In the genomic region with DNA sequence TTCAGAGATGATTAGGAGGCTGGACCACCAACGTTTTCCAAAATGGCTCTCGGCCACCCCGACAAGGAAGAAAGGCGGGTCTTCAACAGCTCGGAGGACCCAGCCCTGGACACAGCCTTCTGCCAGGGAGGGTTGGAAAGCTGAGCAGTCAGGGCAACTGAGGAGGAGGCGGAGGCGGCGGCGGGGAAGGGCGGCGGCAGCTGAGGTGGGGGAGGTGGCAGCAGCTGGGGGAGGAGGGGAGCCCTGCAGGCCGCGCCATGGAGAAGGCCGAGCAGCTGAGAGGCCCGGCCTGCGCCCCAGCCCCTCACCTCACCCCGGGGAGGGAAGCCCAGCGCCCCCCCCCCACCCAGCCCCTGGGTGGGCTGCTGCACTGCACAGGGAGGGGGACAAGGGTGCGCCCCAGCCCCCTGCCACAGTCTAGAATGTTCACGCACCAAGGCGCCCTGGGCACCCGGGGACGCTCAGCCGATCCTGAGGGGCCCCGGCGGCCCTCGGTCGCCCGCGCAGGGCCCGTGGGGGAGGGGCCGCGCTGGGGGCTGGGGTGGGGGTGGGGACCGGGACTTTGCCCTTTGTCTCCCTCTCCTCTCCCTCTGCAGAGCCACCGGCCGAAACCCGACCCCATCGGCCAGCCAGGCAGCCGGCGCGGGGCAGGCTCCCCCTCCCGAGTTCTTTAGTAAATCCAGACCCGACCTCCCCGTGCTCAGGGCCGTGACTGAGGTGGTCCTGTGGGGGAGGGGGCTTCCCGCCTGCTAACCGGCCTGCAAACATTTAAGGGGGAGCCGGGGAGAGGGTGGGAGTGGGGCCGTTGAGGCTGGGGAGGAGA, we compare ENCODE assay signal across 7 mouse cellular contexts. TPM values are rescaled to one million over a fixed set of nuclear protein-coding genes. Genes with fewer than 3 reads are reported as not detected.
DNase-seq lines count a peak whose midpoint lies in the region; ATAC-seq and TF ChIP-seq lines count a peak whose summit lies in the region.

No protein-coding gene starts in this region.

- peak; percentile 59 for DNase-seq in lung, postnatal 0 days (ENCODE audit: low spot score)
- DNase-seq in lung, adult 18-20 months = no peak
- DNase-seq in mesoderm, embryonic 11.5 days (ENCODE audit: low read depth, low spot score) = peak; percentile 90
- DNase-seq in spleen, postnatal 10 days (ENCODE audit: low spot score in 2 of 2) = no peak
- DNase-seq in ovary, postnatal 14 days (ENCODE audit: low spot score) = no peak

- peak overlapping the region; percentile 93 for H3K4me2 ChIP-seq in lung, postnatal 0 days (replicated peaks; ENCODE audit: low read depth, low read length)
- H3K4me2 ChIP-seq in embryonic facial prominence, embryonic 15.5 days (replicated peaks) = peak overlapping the region; percentile 79
- H3K4me2 ChIP-seq in hindbrain, embryonic 13.5 days = peak overlapping the region; percentile 86

- no peaks in the 10 kb centered on the region for H3K36me3 ChIP-seq in lung, postnatal 0 days (ENCODE audit: insufficient read depth, low read length)
- peaks cover 5% of the 10 kb centered on the region; the same call in 1 of the 2 replicates for H3K36me3 ChIP-seq in embryonic facial prominence, embryonic 15.5 days
- H3K36me3 ChIP-seq in hindbrain, embryonic 13.5 days = peaks cover 5% of the 10 kb centered on the region; the same call in 1 of the 2 replicates

- H3K27ac ChIP-seq in lung, postnatal 0 days (ENCODE audit: low read length) = peak overlapping the region; percentile 43
- H3K27ac ChIP-seq in embryonic facial prominence, embryonic 15.5 days (replicated peaks) = peak overlapping the region; percentile 85
- peak overlapping the region; percentile 93 for H3K27ac ChIP-seq in hindbrain, embryonic 13.5 days

- TF ChIP-seq CTCF in lung, postnatal 0 days (IDR thresholded peaks at IDR 0.05) = no peak

- peak overlapping the region; percentile 47 for H3K4me3 ChIP-seq in lung, postnatal 0 days (ENCODE audit: low read depth, low read length)
- peak overlapping the region; percentile 46 for H3K4me3 ChIP-seq in embryonic facial prominence, embryonic 15.5 days (replicated peaks)
- H3K4me3 ChIP-seq in hindbrain, embryonic 13.5 days = peak overlapping the region; percentile 55

- TF ChIP-seq EP300 in lung, postnatal 0 days (IDR thresholded peaks at IDR 0.05) = no peak

- 14% methylated on average over 30 of the region's 49 CpGs for WGBS in lung, postnatal 0 days
- WGBS in embryonic facial prominence, embryonic 15.5 days = 9% methylated on average over 34 of the region's 49 CpGs
- WGBS in hindbrain, embryonic 13.5 days = 2% methylated on average over 39 of the region's 49 CpGs

- H3K9ac ChIP-seq in lung, postnatal 0 days (replicated peaks; ENCODE audit: low read depth) = peak overlapping the region; percentile 82
- H3K9ac ChIP-seq in embryonic facial prominence, embryonic 15.5 days = peak overlapping the region; percentile 35
- H3K9ac ChIP-seq in hindbrain, embryonic 13.5 days = peak overlapping the region; percentile 93

- H3K9me3 ChIP-seq in lung, postnatal 0 days (ENCODE audit: low read length) = no peaks in the 10 kb centered on the region
- H3K9me3 ChIP-seq in embryonic facial prominence, embryonic 15.5 days (replicated peaks) = no peaks in the 10 kb centered on the region
- no peaks in the 10 kb centered on the region for H3K9me3 ChIP-seq in hindbrain, embryonic 13.5 days

- H3K27me3 ChIP-seq in lung, postnatal 0 days (replicated peaks; ENCODE audit: insufficient read depth, low read length) = no peaks in the 10 kb centered on the region
- no peaks in the 10 kb centered on the region for H3K27me3 ChIP-seq in embryonic facial prominence, embryonic 15.5 days
- H3K27me3 ChIP-seq in hindbrain, embryonic 13.5 days = no peaks in the 10 kb centered on the region

- ATAC-seq in lung, postnatal 0 days = peak; percentile 53
- peak; percentile 82 for ATAC-seq in embryonic facial prominence, embryonic 15.5 days (ENCODE audit: insufficient number of reproducible peaks, low FRiP score, low TSS enrichment, low read depth)
- ATAC-seq in hindbrain, embryonic 13.5 days (ENCODE audit: low FRiP score) = peak; percentile 75

- H3K4me1 ChIP-seq in lung, postnatal 0 days (ENCODE audit: insufficient read depth, low read depth, low read length) = peaks cover 18% of the 10 kb centered on the region
- peaks cover 58% of the 10 kb centered on the region for H3K4me1 ChIP-seq in embryonic facial prominence, embryonic 15.5 days
- peaks cover 56% of the 10 kb centered on the region for H3K4me1 ChIP-seq in hindbrain, embryonic 13.5 days (replicated peaks)

RNA-seq across cellular contexts. Expression of a gene that starts 14.6 kb away (rescaled TPM):
- 4.3 and 6.1 TPM in 2 replicates for polyA plus RNA-seq in lung, postnatal 0 days (2015; fragmentation: Nextera tagmentation; extraction: Ambion mirVana)
- 33.0 and 38.6 TPM in 2 replicates for polyA plus RNA-seq in embryonic facial prominence, embryonic 15.5 days (2015; fragmentation: Nextera tagmentation; extraction: Ambion mirVana)
- polyA plus RNA-seq in hindbrain, embryonic 13.5 days (2015; fragmentation: Nextera tagmentation; extraction: Ambion mirVana) = 22.8 and 23.1 TPM in 2 replicates

RNA-seq across cellular contexts. Expression of a gene that starts 33.2 kb away (rescaled TPM):
- polyA plus RNA-seq in lung, postnatal 0 days (2015; fragmentation: Nextera tagmentation; extraction: Ambion mirVana) = not detected in 2 replicates
- not detected in 2 replicates for polyA plus RNA-seq in embryonic facial prominence, embryonic 15.5 days (2015; fragmentation: Nextera tagmentation; extraction: Ambion mirVana)
- not detected in 2 replicates for polyA plus RNA-seq in hindbrain, embryonic 13.5 days (2015; fragmentation: Nextera tagmentation; extraction: Ambion mirVana)

RNA-seq across cellular contexts. Expression of a gene that starts 43.6 kb away (rescaled TPM):
- 72.9 and 77.9 TPM in 2 replicates for polyA plus RNA-seq in lung, postnatal 0 days (2015; fragmentation: Nextera tagmentation; extraction: Ambion mirVana)
- polyA plus RNA-seq in embryonic facial prominence, embryonic 15.5 days (2015; fragmentation: Nextera tagmentation; extraction: Ambion mirVana) = 100 and 103 TPM in 2 replicates
- polyA plus RNA-seq in hindbrain, embryonic 13.5 days (2015; fragmentation: Nextera tagmentation; extraction: Ambion mirVana) = 138 and 141 TPM in 2 replicates

Comparison
In these comparisons a context has a peak if more than half of its experiments do, and no peak if none do; other contexts are left out.
1. DNase-seq: peak in lung, postnatal 0 days (single experiment) and mesoderm, embryonic 11.5 days (single experiment); none in lung, adult 18-20 months (0 of 2), spleen, postnatal 10 days (0 of 2) and ovary, postnatal 14 days (single experiment).
2. H3K27ac ChIP-seq: peak in every context shown above with its lines; median percentile 93 in hindbrain, embryonic 13.5 days; 85 in embryonic facial prominence, embryonic 15.5 days; 43 in lung, postnatal 0 days.
3. H3K9ac ChIP-seq: peak in every context shown above with its lines; median percentile 93 in hindbrain, embryonic 13.5 days; 82 in lung, postnatal 0 days; 35 in embryonic facial prominence, embryonic 15.5 days.
4. Peak in every context shown above with its lines, with median percentiles within 50 percentile points of each other: ATAC-seq, H3K4me2 ChIP-seq and H3K4me3 ChIP-seq.